Mouse (Mus musculus) intestine, embryonic 14.5 days (tissue): ENCODE measurements around the gene Jund. TPM values are rescaled to one million over a fixed set of nuclear protein-coding genes. Genes with fewer than 3 reads are reported as not detected.

ENCODE experiments used
- ATAC-seq: fragments of 200-750 bp; cut with Nextera tagmentation; replicated peaks from 2 replicates; pipeline ENCODE4 v1.8.0; 2017; ENCODE audit warnings: low read depth, moderate number of reproducible peaks, moderate TSS enrichment, moderate library complexity; ENCODE audit not compliant: low FRiP score, low TSS enrichment
- DNase-seq: peaks from one replicate; pipeline ENCODE4 v3.0.0-alpha.2; 2018; ENCODE audit warnings: low spot score
- H3K27ac ChIP-seq: fragments of 300-500 bp; sonication (generic); 2 replicates; pipeline ENCODE4 v1.5.1; 2014; ENCODE audit warnings: low read depth, mild to moderate bottlenecking, control low read depth
- H3K27me3 ChIP-seq: fragments of 300-500 bp; sonication (generic); replicated peaks from 2 replicates; pipeline ENCODE4 v1.6.1; 2014; ENCODE audit warnings: low read length, control low read depth; ENCODE audit not compliant: control insufficient read depth, insufficient read depth
- H3K36me3 ChIP-seq: fragments of 300-500 bp; sonication (generic); 2 replicates; pipeline ENCODE4 v1.6.1; 2014; ENCODE audit warnings: low read length, control low read depth; ENCODE audit not compliant: control insufficient read depth, insufficient read depth
- H3K4me1 ChIP-seq: fragments of 300-500 bp; sonication (generic); replicated peaks from 2 replicates; pipeline ENCODE4 v1.6.1; 2014; ENCODE audit warnings: low read length, control low read depth, mixed read lengths; ENCODE audit not compliant: control insufficient read depth, insufficient read depth
- H3K4me2 ChIP-seq: fragments of 300-500 bp; sonication (generic); 2 replicates; pipeline ENCODE4 v1.6.1; 2014; ENCODE audit warnings: low read length
- H3K4me3 ChIP-seq: fragments of 300-500 bp; sonication (generic); 2 replicates; pipeline ENCODE4 v1.5.1; 2014; ENCODE audit warnings: low read depth, low read length, control low read depth, mixed read lengths
- H3K9ac ChIP-seq: fragments of 300-500 bp; sonication (generic); 2 replicates; pipeline ENCODE4 v1.6.1; 2014; ENCODE audit warnings: mild to moderate bottlenecking, low read length
- H3K9me3 ChIP-seq: fragments of 300-500 bp; sonication (generic); 2 replicates; pipeline ENCODE4 v1.6.1; 2016; ENCODE audit warnings: low read length, control low read depth; ENCODE audit not compliant: control insufficient read depth
- WGBS: fragments of 180-500 bp; shearing (Covaris S2); extraction: QIAGEN DNeasy Blood & Tissue Kit; methylation state at CpG from one replicate; pipeline ENCODE4 v1.1.7; 2014; 5-methylcytosine and 5-hydroxymethylcytosine counted together
- polyA plus RNA-seq: library from polyadenylated mRNA; unstranded; fragments of >200 nt; fragmentation: Nextera tagmentation; extraction: Ambion mirVana; gene quantifications from 2 replicates; pipeline ENCODE4 v1.2.1, GENCODE M21; 2014

The Jund gene
- polyA plus RNA-seq, 1 experiment from 2014 or later = 114 TPM

DNA sequence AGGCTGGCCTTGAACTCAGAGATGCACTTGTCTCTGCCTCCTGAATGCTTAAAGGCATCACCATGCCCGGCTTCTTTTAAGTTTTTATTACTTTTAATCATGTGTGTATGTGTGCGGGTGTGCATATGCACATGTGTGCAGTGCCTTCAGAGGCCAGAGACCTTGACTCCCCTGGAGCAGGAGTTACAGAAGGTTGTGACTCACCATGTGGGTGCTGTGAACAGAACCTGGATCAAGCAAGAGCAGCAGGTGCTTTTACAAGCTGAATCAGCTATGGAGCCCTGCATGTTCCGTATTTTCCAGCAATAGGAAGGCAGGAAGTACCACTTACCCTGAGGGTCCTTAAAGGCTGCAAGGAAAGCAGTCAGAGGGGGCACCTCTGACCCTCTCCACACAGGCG, 7.5 kb upstream of the Jund start:
- H3K36me3 ChIP-seq = no peaks in the 10 kb centered on the region
- peak overlapping the region; percentile 22; the same call in 1 of the 2 replicates for H3K4me3 ChIP-seq
- H3K4me2 ChIP-seq = peak overlapping the region; percentile 53
- peak overlapping the region; percentile 52 for H3K9ac ChIP-seq
- 52% methylated on average over 4 of the region's 4 CpGs for WGBS
- no peaks in the 10 kb centered on the region for H3K9me3 ChIP-seq
- H3K4me1 ChIP-seq = peaks cover 36% of the 10 kb centered on the region
- ATAC-seq (no peak), DNase-seq (no peak)
- H3K27me3 ChIP-seq = no peaks in the 10 kb centered on the region
- H3K27ac ChIP-seq = peak overlapping the region; percentile 69

GRCm38 (mm10) chr8:70691727-70692231, 7.0 kb upstream of the Jund start:
- 2% methylated on average over 20 of the region's 20 CpGs for WGBS
- DNase-seq = peak; percentile 85

DNA sequence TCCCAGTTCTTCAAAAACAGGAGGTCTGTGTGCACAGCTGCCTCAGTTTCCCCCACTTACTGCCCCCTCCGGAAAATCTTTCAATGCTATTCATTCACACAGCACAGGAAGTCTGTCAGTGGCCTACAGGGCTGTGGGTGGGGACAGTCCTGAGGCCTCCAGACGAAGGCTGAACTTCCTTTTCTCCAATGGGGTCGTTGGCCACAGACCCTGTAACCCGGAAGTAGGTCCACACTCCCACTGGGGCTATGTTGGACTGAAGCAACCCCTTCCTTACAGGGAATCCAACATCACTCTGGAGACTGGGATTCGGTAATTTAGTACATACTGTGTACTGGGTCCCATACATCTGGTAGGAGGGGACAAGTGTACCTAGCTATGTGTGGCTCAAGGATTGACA, 5.1 kb upstream of the Jund start:
- no peak overlapping the region for H3K4me3 ChIP-seq
- 74% methylated on average over 5 of the region's 5 CpGs for WGBS
- DNase-seq = no peak

More at GRCm38 (mm10) chr8:70691727-70692231, 7.0 kb upstream of the Jund start:
- peak overlapping the region; percentile 69 for H3K27ac ChIP-seq
- peaks cover 41% of the 10 kb centered on the region for H3K4me1 ChIP-seq
- H3K36me3 ChIP-seq = no peaks in the 10 kb centered on the region
- H3K4me3 ChIP-seq = peak overlapping the region; percentile 22
- no peaks in the 10 kb centered on the region for H3K9me3 ChIP-seq
- H3K4me2 ChIP-seq = peak overlapping the region; percentile 53
- peak; percentile 73 for ATAC-seq
- H3K9ac ChIP-seq = peak overlapping the region; percentile 52
- H3K27me3 ChIP-seq = no peaks in the 10 kb centered on the region

GRCm38 (mm10) chr8:70695318-70696018, 3.3 kb upstream of the Jund start:
- Histone ChIP-seq H3K27ac (peak overlapping the region; percentile 92), H3K27me3 (no peaks in the 10 kb centered on the region), H3K4me3 (no peak overlapping the region), H3K4me1 (peaks cover 47% of the 10 kb centered on the region), H3K9me3 (no peaks in the 10 kb centered on the region), H3K36me3 (no peaks in the 10 kb centered on the region), H3K9ac (0 out of 2 replicates have a peak overlapping the region, but pooled peaks have one; percentile 18), H3K4me2 (peak overlapping the region; percentile 44)
- WGBS = 25% methylated on average over 32 of the region's 32 CpGs
- DNase-seq = peak; percentile 68
- no peak for ATAC-seq

More for the DNA sequence above, 5.1 kb upstream of the Jund start:
- no peaks in the 10 kb centered on the region for H3K36me3 ChIP-seq
- no peak for ATAC-seq
- no peak overlapping the region for H3K4me2 ChIP-seq
- no peak overlapping the region for H3K27ac ChIP-seq
- no peak overlapping the region for H3K9ac ChIP-seq
- H3K27me3 ChIP-seq = no peaks in the 10 kb centered on the region
- peaks cover 49% of the 10 kb centered on the region for H3K4me1 ChIP-seq
- H3K9me3 ChIP-seq = no peaks in the 10 kb centered on the region

DNA sequence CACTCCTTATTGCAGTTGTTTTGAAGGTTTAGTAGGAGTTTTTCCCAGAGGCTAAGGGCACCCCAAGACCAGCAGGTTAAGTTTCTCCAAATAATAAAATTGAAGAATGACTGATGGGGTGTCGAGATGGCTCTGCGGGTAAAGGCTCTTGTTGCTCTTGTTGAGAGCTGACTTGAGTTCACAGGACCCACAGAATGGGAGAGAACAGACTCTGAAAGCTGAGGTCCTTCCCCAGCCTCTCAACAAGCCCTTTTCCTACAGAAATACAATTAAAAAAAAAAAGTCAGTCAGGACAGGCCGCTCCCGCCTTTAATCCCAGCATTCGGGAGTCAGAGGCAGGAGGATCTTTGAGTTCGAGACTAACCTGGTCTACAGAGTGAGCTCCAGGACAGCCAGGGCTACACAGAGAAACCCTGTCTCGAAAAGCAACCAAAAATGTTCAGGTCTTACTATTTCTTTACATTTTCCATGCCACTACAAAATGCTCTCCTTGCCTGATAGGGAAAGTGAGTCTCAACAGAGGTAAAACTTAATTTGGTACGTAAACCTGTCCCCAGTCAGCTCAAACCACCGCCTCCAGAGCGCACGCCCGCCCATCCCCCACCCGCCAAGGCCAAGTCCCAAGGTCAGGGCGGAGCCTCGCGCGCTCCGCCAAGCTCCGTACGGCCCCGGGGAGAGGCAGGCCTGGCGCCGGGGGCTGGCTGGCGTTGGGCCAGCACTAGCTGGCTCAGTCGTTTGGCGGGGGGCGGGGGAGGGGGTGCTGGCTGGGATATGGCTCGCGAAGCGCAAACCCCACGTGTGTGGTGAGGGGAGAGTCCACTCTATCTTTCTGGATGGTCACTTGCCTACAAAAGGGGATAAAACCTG, 2.5 kb upstream of the Jund start:
- H3K27me3 ChIP-seq = no peaks in the 10 kb centered on the region
- peak overlapping the region; percentile 35 for H3K9ac ChIP-seq
- WGBS = 3% methylated on average over 31 of the region's 31 CpGs
- DNase-seq (peak; percentile 83), ATAC-seq (0 out of 2 replicates have a peak, but pooled peaks have one; percentile 1)
- no peaks in the 10 kb centered on the region for H3K9me3 ChIP-seq
- H3K4me2 ChIP-seq = peak overlapping the region; percentile 44
- no peak overlapping the region; the same call in 1 of the 2 replicates for H3K4me3 ChIP-seq
- H3K27ac ChIP-seq = peak overlapping the region; percentile 92
- no peaks in the 10 kb centered on the region for H3K36me3 ChIP-seq
- H3K4me1 ChIP-seq = peaks cover 43% of the 10 kb centered on the region

- no peak overlapping the region for H3K4me3 ChIP-seq
- peak overlapping the region; percentile 92 for H3K27ac ChIP-seq
- no peaks in the 10 kb centered on the region for H3K36me3 ChIP-seq
- no peak for DNase-seq
- ATAC-seq = no peak
- H3K9me3 ChIP-seq = no peaks in the 10 kb centered on the region
- WGBS = 41% methylated on average over 4 of the region's 4 CpGs
- peak overlapping the region; percentile 35 for H3K9ac ChIP-seq
- H3K27me3 ChIP-seq = no peaks in the 10 kb centered on the region
- H3K4me1 ChIP-seq = peaks cover 44% of the 10 kb centered on the region
- H3K4me2 ChIP-seq = peak overlapping the region; percentile 44
These were observed 1.8 kb upstream of the Jund start for GRCm38 (mm10) chr8:70696946-70697345.

GRCm38 (mm10) chr8:70697366-70698250, 1.1 kb upstream of the Jund start:
- Histone ChIP-seq H3K4me3 (peak overlapping the region; percentile 98), H3K27ac (peak overlapping the region; percentile 92), H3K9ac (peak overlapping the region; percentile 67), H3K27me3 (no peaks in the 10 kb centered on the region), H3K36me3 (peaks cover under 1% of the 10 kb centered on the region; the same call in 1 of the 2 replicates), H3K9me3 (no peaks in the 10 kb centered on the region), H3K4me1 (peaks cover 41% of the 10 kb centered on the region), H3K4me2 (peak overlapping the region; percentile 53)
- WGBS = 63% methylated on average over 12 of the region's 12 CpGs
- DNase-seq (peak; percentile 59), ATAC-seq (no peak)
